Mouse (Mus musculus): Measurements from ENCODE around the gene Rdh16. TPM values are rescaled to one million over a fixed set of nuclear protein-coding genes. Genes with fewer than 3 reads are reported as not detected.
"Not testable (repeated sequence)": the region's sequence is repeated elsewhere in the genome, so short reads cannot be mapped to it uniquely, and the experiment has no call there.

Gene Rdh16
- polyA plus RNA-seq (2014; fragmentation: Nextera tagmentation; extraction: Ambion mirVana): not detected in 2 replicates

GRCm38 (mm10) chr10:127800891-127801290 lies at the start of gene Rdh16:
Gene Rdh16, plus strand, starts transcription at chr10:127801152.
- H3K27me3 ChIP-seq (replicated peaks; ENCODE audit: control insufficient read depth, insufficient read depth, low read length): no peaks in the 10 kb centered on the region
- H3K4me3 ChIP-seq (ENCODE audit: low read depth, low read length): no peak within 1 kb of the TSS
- no peaks in the 10 kb centered on the region for H3K9me3 ChIP-seq (ENCODE audit: control insufficient read depth, low read length)
- no peaks in the 10 kb centered on the region for H3K4me1 ChIP-seq (replicated peaks; ENCODE audit: control insufficient read depth, insufficient read depth, low read length)
- WGBS: 80% methylated on average over 6 of the region's 6 CpGs
- DNase-seq (ENCODE audit: low spot score) (no peak), ATAC-seq (replicated peaks; ENCODE audit: low FRiP score) (no peak)
- H3K4me2 ChIP-seq: no peak within 1 kb of the TSS
- no peaks in the 10 kb centered on the region for H3K36me3 ChIP-seq (ENCODE audit: control insufficient read depth, insufficient read depth, low read length)
- no peak within 1 kb of the TSS for H3K9ac ChIP-seq (ENCODE audit: low read depth, low read length)
- no peak within 1 kb of the TSS for H3K27ac ChIP-seq (ENCODE audit: low read depth, low read length)

GRCm38 (mm10) chr10:127751548-127751947 lies 49.4 kb upstream of the Rdh16 start, which contains the start of gene Gpr182:
Gene Gpr182, minus strand, starts transcription at chr10:127751732.
- ATAC-seq (replicated peaks; ENCODE audit: low FRiP score) (peak; percentile 42), DNase-seq (ENCODE audit: low spot score) (no peak)
- Histone ChIP-seq H3K36me3 (ENCODE audit: control insufficient read depth, insufficient read depth, low read length) (peaks cover 6% of the 10 kb centered on the region), H3K9ac (ENCODE audit: low read depth, low read length) (no peak within 1 kb of the TSS), H3K9me3 (ENCODE audit: control insufficient read depth, low read length) (no peaks in the 10 kb centered on the region), H3K27me3 (replicated peaks; ENCODE audit: control insufficient read depth, insufficient read depth, low read length) (no peaks in the 10 kb centered on the region), H3K4me1 (replicated peaks; ENCODE audit: control insufficient read depth, insufficient read depth, low read length) (peaks cover 28% of the 10 kb centered on the region), H3K4me2 (peak within 1 kb of the TSS; percentile 46), H3K4me3 (ENCODE audit: low read depth, low read length) (peak within 1 kb of the TSS; percentile 23), H3K27ac (ENCODE audit: low read depth, low read length) (no peak within 1 kb of the TSS)
- 36% methylated on average over 8 of the region's 8 CpGs for WGBS

- Histone ChIP-seq H3K27ac (ENCODE audit: low read depth, low read length) (no peak overlapping the region), H3K27me3 (replicated peaks; ENCODE audit: control insufficient read depth, insufficient read depth, low read length) (no peaks in the 10 kb centered on the region), H3K9me3 (ENCODE audit: control insufficient read depth, low read length) (no peaks in the 10 kb centered on the region), H3K9ac (ENCODE audit: low read depth, low read length) (no peak overlapping the region), H3K4me3 (ENCODE audit: low read depth, low read length) (no peak overlapping the region), H3K36me3 (ENCODE audit: control insufficient read depth, insufficient read depth, low read length) (no peaks in the 10 kb centered on the region), H3K4me1 (replicated peaks; ENCODE audit: control insufficient read depth, insufficient read depth, low read length) (peaks cover 16% of the 10 kb centered on the region), H3K4me2 (no peak overlapping the region)
- ATAC-seq (replicated peaks; ENCODE audit: low FRiP score) (no peak), DNase-seq (ENCODE audit: low spot score) (no peak)
- WGBS: 63% methylated on average over 6 of the region's 6 CpGs
These were observed 46.3 kb upstream of the Rdh16 start for GRCm38 (mm10) chr10:127754566-127755166.

- no peak overlapping the region for H3K4me2 ChIP-seq
- ATAC-seq (replicated peaks; ENCODE audit: low FRiP score): no peak
- no peak overlapping the region for H3K27ac ChIP-seq (ENCODE audit: low read depth, low read length)
- H3K9me3 ChIP-seq (ENCODE audit: control insufficient read depth, low read length): no peaks in the 10 kb centered on the region
- DNase-seq (ENCODE audit: low spot score): no peak
- 41% methylated on average over 3 of the region's 3 CpGs for WGBS
- H3K36me3 ChIP-seq (ENCODE audit: control insufficient read depth, insufficient read depth, low read length): no peaks in the 10 kb centered on the region
- H3K4me1 ChIP-seq (replicated peaks; ENCODE audit: control insufficient read depth, insufficient read depth, low read length): peaks cover 14% of the 10 kb centered on the region
- H3K4me3 ChIP-seq (ENCODE audit: low read depth, low read length): no peak overlapping the region
- H3K9ac ChIP-seq (ENCODE audit: low read depth, low read length): no peak overlapping the region
- H3K27me3 ChIP-seq (replicated peaks; ENCODE audit: control insufficient read depth, insufficient read depth, low read length): no peaks in the 10 kb centered on the region
These were observed 45.7 kb upstream of the Rdh16 start for GRCm38 (mm10) chr10:127755246-127755645.

- Histone ChIP-seq H3K4me2 (peak overlapping the region; percentile 57), H3K4me1 (replicated peaks; ENCODE audit: control insufficient read depth, insufficient read depth, low read length) (peaks cover 14% of the 10 kb centered on the region), H3K9me3 (ENCODE audit: control insufficient read depth, low read length) (no peaks in the 10 kb centered on the region), H3K27ac (ENCODE audit: low read depth, low read length) (no peak overlapping the region), H3K27me3 (replicated peaks; ENCODE audit: control insufficient read depth, insufficient read depth, low read length) (no peaks in the 10 kb centered on the region), H3K9ac (ENCODE audit: low read depth, low read length) (no peak overlapping the region), H3K36me3 (ENCODE audit: control insufficient read depth, insufficient read depth, low read length) (no peaks in the 10 kb centered on the region), H3K4me3 (ENCODE audit: low read depth, low read length) (peak overlapping the region; percentile 16)
- 18% methylated on average over 18 of the region's 18 CpGs for WGBS
- DNase-seq (ENCODE audit: low spot score): no peak
- peak; percentile 42; the same call in 1 of the 2 replicates for ATAC-seq (replicated peaks; ENCODE audit: low FRiP score)
These were observed 45.0 kb upstream of the Rdh16 start for GRCm38 (mm10) chr10:127755770-127756468.

GRCm38 (mm10) chr10:127759181-127760110 lies 41.5 kb upstream of the Rdh16 start, which contains the start of the genes Rdh1 and Rdh16f1:
Gene Rdh1, plus strand, starts transcription at chr10:127759721.
Gene Rdh16f1, plus strand, starts transcription at chr10:127759787.
- WGBS: 58% methylated on average over 9 of the region's 9 CpGs
- Histone ChIP-seq H3K9ac (ENCODE audit: low read depth, low read length) (no peak within 1 kb of the TSS), H3K36me3 (ENCODE audit: control insufficient read depth, insufficient read depth, low read length) (no peaks in the 10 kb centered on the region), H3K9me3 (ENCODE audit: control insufficient read depth, low read length) (no peaks in the 10 kb centered on the region), H3K4me2 (no peak within 1 kb of the TSS), H3K27me3 (replicated peaks; ENCODE audit: control insufficient read depth, insufficient read depth, low read length) (no peaks in the 10 kb centered on the region), H3K4me1 (replicated peaks; ENCODE audit: control insufficient read depth, insufficient read depth, low read length) (peaks cover 8% of the 10 kb centered on the region), H3K27ac (ENCODE audit: low read depth, low read length) (no peak within 1 kb of the TSS; the same call in 1 of the 2 replicates), H3K4me3 (ENCODE audit: low read depth, low read length) (no peak within 1 kb of the TSS)
- no peak for DNase-seq (ENCODE audit: low spot score)
- no peak for ATAC-seq (replicated peaks; ENCODE audit: low FRiP score)

- not testable (repeated sequence) for DNase-seq (ENCODE audit: low spot score); H3K4me2 ChIP-seq; H3K9ac ChIP-seq (ENCODE audit: low read depth, low read length); H3K27ac ChIP-seq (ENCODE audit: low read depth, low read length); ATAC-seq (replicated peaks; ENCODE audit: low FRiP score); H3K4me1 ChIP-seq (replicated peaks; ENCODE audit: control insufficient read depth, insufficient read depth, low read length); H3K36me3 ChIP-seq (ENCODE audit: control insufficient read depth, insufficient read depth, low read length); H3K4me3 ChIP-seq (ENCODE audit: low read depth, low read length); H3K27me3 ChIP-seq (replicated peaks; ENCODE audit: control insufficient read depth, insufficient read depth, low read length); H3K9me3 ChIP-seq (ENCODE audit: control insufficient read depth, low read length)
- 81% methylated on average over 10 of the region's 10 CpGs for WGBS
These were observed 38.0 kb upstream of the Rdh16 start for GRCm38 (mm10) chr10:127762926-127763325.

GRCm38 (mm10) chr10:127763914-127764680 lies 36.9 kb upstream of the Rdh16 start:
- Histone ChIP-seq H3K9ac (ENCODE audit: low read depth, low read length) (no peak overlapping the region), H3K9me3 (ENCODE audit: control insufficient read depth, low read length) (no peaks in the 10 kb centered on the region), H3K27ac (ENCODE audit: low read depth, low read length) (peak overlapping the region; percentile 66), H3K36me3 (ENCODE audit: control insufficient read depth, insufficient read depth, low read length) (no peaks in the 10 kb centered on the region), H3K4me2 (no peak overlapping the region), H3K4me3 (ENCODE audit: low read depth, low read length) (no peak overlapping the region), H3K4me1 (replicated peaks; ENCODE audit: control insufficient read depth, insufficient read depth, low read length) (no peaks in the 10 kb centered on the region), H3K27me3 (replicated peaks; ENCODE audit: control insufficient read depth, insufficient read depth, low read length) (no peaks in the 10 kb centered on the region)
- no peak for DNase-seq (ENCODE audit: low spot score)
- peak; percentile 62 for ATAC-seq (replicated peaks; ENCODE audit: low FRiP score)
- WGBS: 57% methylated on average over 12 of the region's 12 CpGs

All from liver, embryonic 11.5 days (tissue).